Mouse (Mus musculus) urinary bladder, postnatal 10 days (tissue): ENCODE measurements around the gene Sash3.
"Not testable (repeated sequence)": the region's sequence is repeated elsewhere in the genome, so short reads cannot be mapped to it uniquely, and the experiment has no call there.

ENCODE experiments used
- DNase-seq: peaks from one replicate; pipeline ENCODE4 v3.0.0; 2022; ENCODE audit warnings: low spot score

Sash3 gene

DNA sequence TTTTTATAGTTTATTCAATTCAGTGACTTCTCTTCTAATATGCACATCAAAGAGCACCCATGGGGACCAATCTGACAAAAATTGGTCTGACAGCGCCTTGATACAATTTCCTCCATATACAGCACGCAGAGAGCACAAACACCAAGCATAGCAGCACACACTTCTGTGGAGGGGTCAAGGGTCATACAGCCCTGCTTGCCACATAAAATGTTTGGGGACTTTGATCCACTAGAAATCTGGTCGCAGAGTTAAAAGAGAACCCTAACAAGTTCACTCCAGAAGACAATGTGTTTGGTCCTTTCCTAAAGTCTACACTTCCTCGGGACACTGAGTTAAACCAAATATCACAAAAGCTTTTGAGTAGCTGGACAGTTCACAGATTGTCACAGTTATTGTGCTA, 56.8 kb downstream of the Sash3 start:
- DNase-seq: no peak

DNA sequence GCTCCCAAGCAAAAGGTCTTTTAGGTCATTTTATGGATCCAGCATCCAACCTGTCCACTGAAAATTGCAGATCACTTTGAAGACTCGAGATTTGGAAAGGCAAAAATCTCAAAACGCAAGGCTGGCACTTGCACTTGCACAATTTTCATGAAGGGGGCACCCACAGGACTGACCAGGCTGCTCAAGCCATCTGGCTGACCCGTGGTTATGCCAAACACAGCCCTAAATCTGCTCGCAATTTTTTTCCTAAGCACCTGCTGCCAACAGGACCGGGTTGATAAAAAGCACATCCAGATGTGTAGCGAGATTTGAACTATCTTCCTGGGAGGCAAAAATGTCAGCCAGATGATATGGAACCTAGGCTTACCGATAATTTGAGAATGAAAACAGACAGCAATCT, 57.5 kb downstream of the Sash3 start:
- DNase-seq: no peak

DNA sequence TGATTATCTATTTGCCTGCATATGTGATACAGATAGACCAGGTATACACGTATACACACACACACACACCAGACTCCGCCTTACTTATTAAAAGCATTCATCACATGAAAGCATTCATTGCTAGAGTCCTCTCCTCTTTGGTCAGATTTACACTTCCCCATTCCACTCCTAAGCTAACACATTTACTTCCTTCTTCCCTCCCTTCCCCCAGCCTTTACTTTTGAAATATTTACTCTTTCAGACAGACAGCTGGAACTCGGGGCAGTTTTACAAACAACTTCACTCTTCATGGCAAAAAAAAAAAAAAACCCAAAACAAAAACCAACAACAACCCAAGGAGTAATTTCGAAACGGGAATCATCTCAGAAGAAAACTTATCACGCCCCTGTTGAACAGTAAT, 58.2 kb downstream of the Sash3 start:
- no peak for DNase-seq

DNA sequence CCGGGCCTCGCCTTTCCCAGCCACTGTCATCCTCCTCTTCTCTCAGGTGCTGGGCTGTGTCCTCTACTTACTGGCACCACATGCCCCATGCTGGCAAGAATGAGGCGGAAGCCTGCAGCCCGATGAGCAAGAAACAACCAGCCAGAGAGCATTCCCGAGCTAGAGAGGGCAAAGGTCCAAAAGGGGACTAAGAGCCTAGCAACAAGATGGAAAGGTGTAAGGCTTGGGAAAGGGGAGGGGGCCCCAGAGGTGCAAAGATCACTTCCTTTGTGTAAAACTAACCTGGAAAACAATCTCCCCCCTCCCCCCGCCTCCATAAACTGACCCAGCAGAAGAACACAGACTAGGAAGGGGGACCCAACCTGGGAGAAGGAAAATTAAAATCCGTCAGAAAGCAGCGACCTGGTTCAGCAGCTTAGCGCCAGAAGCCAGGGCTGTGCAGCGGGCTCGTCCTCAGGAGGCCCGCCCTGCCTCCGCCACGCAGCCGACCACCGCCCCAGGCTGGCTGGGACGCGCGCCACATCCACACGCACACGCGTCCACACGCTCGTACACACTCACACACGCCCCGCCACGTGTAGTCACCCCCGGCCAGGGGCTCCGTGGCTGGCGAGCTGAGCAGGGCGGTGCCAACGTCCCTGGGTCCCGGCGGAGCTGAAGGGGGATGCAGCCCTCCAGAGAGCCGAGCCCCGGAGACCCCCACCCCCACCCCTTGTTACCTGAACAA, 61.7 kb downstream of the Sash3 start:
- no peak for DNase-seq

DNA sequence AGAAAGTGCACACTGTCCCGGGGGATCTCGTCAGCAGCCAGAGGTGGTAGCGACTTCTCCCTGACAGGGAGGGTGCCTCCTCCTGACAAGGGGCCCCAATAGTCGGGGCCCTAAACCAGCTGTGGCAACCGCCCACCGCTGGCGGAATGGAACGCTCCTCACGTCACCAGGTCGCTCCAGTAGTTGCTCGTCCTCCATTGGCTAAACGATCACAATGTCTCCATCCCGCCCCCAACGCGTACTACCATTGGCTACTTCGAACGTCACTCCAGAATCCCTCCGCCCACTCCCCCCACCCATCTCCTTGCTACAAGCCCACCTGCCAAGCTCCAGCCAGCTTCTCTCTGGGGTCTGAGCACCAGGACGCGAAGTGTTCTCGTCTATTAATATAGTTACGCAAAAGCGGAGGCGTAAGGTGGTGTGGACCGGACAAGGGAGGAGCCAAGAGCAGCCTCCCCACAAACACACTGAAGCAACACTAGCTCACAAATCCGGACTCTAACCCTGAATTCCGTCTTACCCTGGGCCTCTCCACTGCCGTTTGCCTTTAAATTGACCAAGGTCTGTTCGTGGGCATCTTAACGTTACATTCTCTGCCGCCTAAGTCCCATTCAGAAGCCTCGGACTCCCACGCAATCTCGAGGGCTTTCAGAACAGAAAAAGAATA, 62.4 kb downstream of the Sash3 start, which contains the start of gene Zdhhc9:
Gene Zdhhc9, minus strand, starts transcription at position 360 of the 667 bp plus-strand sequence.
- DNase-seq: peak; percentile 33

DNA sequence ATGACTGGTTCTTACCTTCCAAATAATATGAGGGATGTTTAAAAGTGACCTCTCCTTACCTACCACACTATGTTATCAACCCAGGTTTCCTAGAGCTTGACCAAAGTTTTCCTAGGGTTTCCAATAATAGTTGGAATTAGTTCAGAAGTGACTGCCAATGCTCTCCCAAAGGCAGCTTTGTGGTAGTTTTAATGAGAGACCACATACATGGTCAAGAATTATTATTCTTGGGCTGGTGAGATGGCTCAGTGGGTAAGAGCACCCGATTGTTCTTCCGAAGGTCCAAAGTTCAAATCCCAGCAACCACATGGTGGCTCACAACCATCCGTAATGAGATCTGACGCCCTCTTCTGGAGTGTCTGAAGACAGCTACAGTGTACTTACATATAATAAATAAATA, 63.5 kb downstream of the Sash3 start:
- DNase-seq: not testable (repeated sequence)
